Mouse (Mus musculus): ENCODE data around the gene St3gal4. TPM values are rescaled to one million over a fixed set of nuclear protein-coding genes. Genes with fewer than 3 reads are reported as not detected.
A peak's percentile ranks its signal among the peaks of the same experiment; 100 is the strongest.

Gene St3gal4
- polyA plus RNA-seq, 1 experiment = 6.7 TPM

GRCm38 (mm10) chr9:35048449-35048848, 70.6 kb downstream of the St3gal4 start:
- peaks cover 16% of the 10 kb centered on the region for H3K4me1 ChIP-seq (ENCODE audit: control insufficient read depth, insufficient read depth, low read length)
- H3K27ac ChIP-seq (ENCODE audit: control insufficient read depth, insufficient read depth, low read depth, low read length) = no peak overlapping the region
- no peak overlapping the region for H3K4me3 ChIP-seq (ENCODE audit: control insufficient read depth, low read depth, low read length)
- no peak for TF ChIP-seq POLR2A (IDR thresholded peaks at IDR 0.05; ENCODE audit: control insufficient read depth, low read depth, low read length)
- no peak for TF ChIP-seq CTCF (IDR thresholded peaks at IDR 0.05; ENCODE audit: control insufficient read depth, insufficient read depth, insufficient replicate concordance, low read depth, low read length)
- no peaks in the 10 kb centered on the region for H3K36me3 ChIP-seq (ENCODE audit: control insufficient read depth, insufficient read depth, low read length)
- H3K27me3 ChIP-seq (ENCODE audit: control insufficient read depth, insufficient read depth, low read length) = no peaks in the 10 kb centered on the region

GRCm38 (mm10) chr9:35045756-35046155, 73.3 kb downstream of the St3gal4 start:
- H3K4me1 ChIP-seq (ENCODE audit: control insufficient read depth, insufficient read depth, low read length) = peaks cover 12% of the 10 kb centered on the region
- no peaks in the 10 kb centered on the region for H3K27me3 ChIP-seq (ENCODE audit: control insufficient read depth, insufficient read depth, low read length)
- TF ChIP-seq CTCF (IDR thresholded peaks at IDR 0.05; ENCODE audit: control insufficient read depth, insufficient read depth, insufficient replicate concordance, low read depth, low read length) = no peak
- TF ChIP-seq POLR2A (IDR thresholded peaks at IDR 0.05; ENCODE audit: control insufficient read depth, low read depth, low read length) = no peak
- peak overlapping the region; percentile 84 for H3K27ac ChIP-seq (ENCODE audit: control insufficient read depth, insufficient read depth, low read depth, low read length)
- no peaks in the 10 kb centered on the region for H3K36me3 ChIP-seq (ENCODE audit: control insufficient read depth, insufficient read depth, low read length)
- no peak overlapping the region for H3K4me3 ChIP-seq (ENCODE audit: control insufficient read depth, low read depth, low read length)

GRCm38 (mm10) chr9:35045031-35045531, 74.0 kb downstream of the St3gal4 start:
- no peaks in the 10 kb centered on the region for H3K36me3 ChIP-seq (ENCODE audit: control insufficient read depth, insufficient read depth, low read length)
- no peak overlapping the region for H3K4me3 ChIP-seq (ENCODE audit: control insufficient read depth, low read depth, low read length)
- TF ChIP-seq POLR2A (IDR thresholded peaks at IDR 0.05; ENCODE audit: control insufficient read depth, low read depth, low read length) = no peak
- TF ChIP-seq CTCF (IDR thresholded peaks at IDR 0.05; ENCODE audit: control insufficient read depth, insufficient read depth, insufficient replicate concordance, low read depth, low read length) = no peak
- peaks cover 12% of the 10 kb centered on the region for H3K4me1 ChIP-seq (ENCODE audit: control insufficient read depth, insufficient read depth, low read length)
- peak overlapping the region; percentile 84 for H3K27ac ChIP-seq (ENCODE audit: control insufficient read depth, insufficient read depth, low read depth, low read length)
- H3K27me3 ChIP-seq (ENCODE audit: control insufficient read depth, insufficient read depth, low read length) = no peaks in the 10 kb centered on the region

GRCm38 (mm10) chr9:35044458-35044857, 74.6 kb downstream of the St3gal4 start:
- Histone ChIP-seq H3K36me3 (ENCODE audit: control insufficient read depth, insufficient read depth, low read length) (no peaks in the 10 kb centered on the region), H3K27me3 (ENCODE audit: control insufficient read depth, insufficient read depth, low read length) (no peaks in the 10 kb centered on the region), H3K27ac (ENCODE audit: control insufficient read depth, insufficient read depth, low read depth, low read length) (peak overlapping the region; percentile 77), H3K4me3 (ENCODE audit: control insufficient read depth, low read depth, low read length) (no peak overlapping the region), H3K4me1 (ENCODE audit: control insufficient read depth, insufficient read depth, low read length) (peaks cover 12% of the 10 kb centered on the region)
- TF ChIP-seq CTCF (IDR thresholded peaks at IDR 0.05; ENCODE audit: control insufficient read depth, insufficient read depth, insufficient replicate concordance, low read depth, low read length) (no peak), POLR2A (IDR thresholded peaks at IDR 0.05; ENCODE audit: control insufficient read depth, low read depth, low read length) (no peak)

GRCm38 (mm10) chr9:35043619-35044018, 75.4 kb downstream of the St3gal4 start:
- Histone ChIP-seq H3K27ac (ENCODE audit: control insufficient read depth, insufficient read depth, low read depth, low read length) (no peak overlapping the region), H3K36me3 (ENCODE audit: control insufficient read depth, insufficient read depth, low read length) (no peaks in the 10 kb centered on the region), H3K27me3 (ENCODE audit: control insufficient read depth, insufficient read depth, low read length) (no peaks in the 10 kb centered on the region), H3K4me1 (ENCODE audit: control insufficient read depth, insufficient read depth, low read length) (peaks cover 12% of the 10 kb centered on the region), H3K4me3 (ENCODE audit: control insufficient read depth, low read depth, low read length) (no peak overlapping the region; the same call in 1 of the 2 replicates)
- no peak for TF ChIP-seq CTCF (IDR thresholded peaks at IDR 0.05; ENCODE audit: control insufficient read depth, insufficient read depth, insufficient replicate concordance, low read depth, low read length)
- no peak for TF ChIP-seq POLR2A (IDR thresholded peaks at IDR 0.05; ENCODE audit: control insufficient read depth, low read depth, low read length)

GRCm38 (mm10) chr9:35041493-35041892, 77.6 kb downstream of the St3gal4 start:
- no peak overlapping the region for H3K27ac ChIP-seq (ENCODE audit: control insufficient read depth, insufficient read depth, low read depth, low read length)
- H3K27me3 ChIP-seq (ENCODE audit: control insufficient read depth, insufficient read depth, low read length) = no peaks in the 10 kb centered on the region
- no peaks in the 10 kb centered on the region for H3K36me3 ChIP-seq (ENCODE audit: control insufficient read depth, insufficient read depth, low read length)
- H3K4me1 ChIP-seq (ENCODE audit: control insufficient read depth, insufficient read depth, low read length) = peaks cover 12% of the 10 kb centered on the region
- TF ChIP-seq CTCF (IDR thresholded peaks at IDR 0.05; ENCODE audit: control insufficient read depth, insufficient read depth, insufficient replicate concordance, low read depth, low read length) = no peak
- no peak overlapping the region for H3K4me3 ChIP-seq (ENCODE audit: control insufficient read depth, low read depth, low read length)

- H3K4me3 ChIP-seq (ENCODE audit: control insufficient read depth, low read depth, low read length) = no peak overlapping the region
- TF ChIP-seq POLR2A (IDR thresholded peaks at IDR 0.05; ENCODE audit: control insufficient read depth, low read depth, low read length) = no peak
- H3K27me3 ChIP-seq (ENCODE audit: control insufficient read depth, insufficient read depth, low read length) = no peaks in the 10 kb centered on the region
- peaks cover 10% of the 10 kb centered on the region for H3K4me1 ChIP-seq (ENCODE audit: control insufficient read depth, insufficient read depth, low read length)
- peak overlapping the region; percentile 7; the same call in 1 of the 2 replicates for H3K27ac ChIP-seq (ENCODE audit: control insufficient read depth, insufficient read depth, low read depth, low read length)
- no peaks in the 10 kb centered on the region for H3K36me3 ChIP-seq (ENCODE audit: control insufficient read depth, insufficient read depth, low read length)
These were observed 79.2 kb downstream of the St3gal4 start for GRCm38 (mm10) chr9:35039846-35040245.

Measured in testis, adult 2 months (tissue).